Mouse (Mus musculus) cerebellum, adult 2 months (tissue): Measurements from ENCODE around the gene Otud4.

Source experiments
- CTCF ChIP-seq: fragments of 200-500 bp; IDR thresholded peaks from 2 replicates; pipeline ENCODE4 v1.5.1; 2011; ENCODE audit warnings: low read depth, mild to moderate bottlenecking, control low read depth, low read length, moderate library complexity, borderline replicate concordance; ENCODE audit not compliant: insufficient read depth
- POLR2A ChIP-seq: fragments of 200-500 bp; IDR thresholded peaks from 2 replicates; pipeline ENCODE4 v1.6.1; 2011; ENCODE audit warnings: low read length, control low read depth, borderline replicate concordance; ENCODE audit not compliant: insufficient read depth

DNA sequence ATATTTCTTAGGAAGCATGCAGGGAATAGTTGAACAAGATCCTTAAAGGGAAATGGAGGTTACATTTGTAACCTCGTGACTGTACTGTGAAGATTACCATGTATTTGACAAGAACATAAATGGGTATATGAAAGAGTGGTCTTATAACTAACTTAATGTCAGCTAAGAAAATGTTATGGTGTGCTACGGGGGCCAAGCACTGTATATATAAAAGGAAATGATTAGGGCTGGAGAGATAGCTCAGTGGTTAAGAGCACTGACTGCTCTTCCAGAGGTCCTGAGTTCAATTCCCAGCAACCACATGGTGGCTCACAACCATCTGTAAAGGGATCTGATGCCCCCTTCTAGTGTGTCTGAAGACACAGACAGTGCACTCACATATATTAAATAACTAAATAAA, 20.1 kb upstream of the Otud4 start:
- TF ChIP-seq CTCF (no peak), POLR2A (no peak)
